Mouse (Mus musculus) spleen, embryonic (tissue): Measurements from ENCODE around the gene Fer1l5.

Experiments
- CTCF ChIA-PET: fragments of 350-600 bp; sonication (Branson Sonifier 250); formaldehyde crosslinking; loops from one replicate; lab custom pipeline; 2022; lab: Charles Lee

Fer1l5 gene

GRCm38 (mm10) chr1:36371934-36372845 lies at the start of gene Fer1l5:
TSS of gene Fer1l5 (plus strand) at chr1:36372291.
- CTCF ChIA-PET, result no interaction called here

GRCm38 (mm10) chr1:36323076-36323475 lies 49.0 kb upstream of the Fer1l5 start:
- CTCF ChIA-PET, result interaction anchor here (0.7 to 0.8 kb wide), 2 partner anchors 12 to 14 kb away, joined by 3 to 4 read pairs; no protein-coding TSS in a partner anchor

- CTCF ChIA-PET, result interaction anchor here (0.6 to 2.6 kb wide), 5 partner anchors 15 to 699 kb away, joined by 3 to 8 read pairs (median 4); no protein-coding TSS in a partner anchor
Measured at GRCm38 (mm10) chr1:36323746-36324448, 48.2 kb upstream of the Fer1l5 start.

- CTCF ChIA-PET, result interaction anchor here (2.6 kb wide), 1 partner anchor 176 kb away, joined by 8 read pairs; no protein-coding TSS in a partner anchor
Measured at GRCm38 (mm10) chr1:36325900-36326321, 46.2 kb upstream of the Fer1l5 start.

GRCm38 (mm10) chr1:36326815-36327214 lies 45.3 kb upstream of the Fer1l5 start:
- CTCF ChIA-PET, result no interaction called here

- CTCF ChIA-PET, result no interaction called here
Measured at GRCm38 (mm10) chr1:36331743-36332142, 40.3 kb upstream of the Fer1l5 start.

- CTCF ChIA-PET, result interaction anchor here (0.6 kb wide), 1 partner anchor 90 kb away, joined by 5 read pairs; no protein-coding TSS in a partner anchor
Measured at GRCm38 (mm10) chr1:36332955-36333887, 38.9 kb upstream of the Fer1l5 start.

- CTCF ChIA-PET, result no interaction called here
Measured at GRCm38 (mm10) chr1:36342547-36342946, 29.5 kb upstream of the Fer1l5 start.

GRCm38 (mm10) chr1:36352351-36352750 lies 19.7 kb upstream of the Fer1l5 start:
- CTCF ChIA-PET, result no interaction called here

GRCm38 (mm10) chr1:36356955-36357695 lies 15.0 kb upstream of the Fer1l5 start:
- CTCF ChIA-PET, result interaction anchor here (0.5 kb wide), 1 partner anchor 183 kb away, joined by 3 read pairs; no protein-coding TSS in a partner anchor

GRCm38 (mm10) chr1:36367698-36368097 lies 4.4 kb upstream of the Fer1l5 start:
- CTCF ChIA-PET, result no interaction called here

- CTCF ChIA-PET, result no interaction called here
Measured at GRCm38 (mm10) chr1:36368112-36368968, 3.8 kb upstream of the Fer1l5 start.

GRCm38 (mm10) chr1:36368969-36369645 lies 3.0 kb upstream of the Fer1l5 start, which contains the start of gene Kansl3:
TSS of gene Kansl3 (minus strand) at chr1:36369181.
- CTCF ChIA-PET, result no interaction called here

- CTCF ChIA-PET, result no interaction called here
Measured at GRCm38 (mm10) chr1:36370918-36371317, 1.2 kb upstream of the Fer1l5 start.

- CTCF ChIA-PET, result interaction anchor here (0.6 kb wide), 1 partner anchor 1924 kb away, joined by 3 read pairs; no protein-coding TSS in a partner anchor
Measured at GRCm38 (mm10) chr1:36378880-36379279, 6.8 kb downstream of the Fer1l5 start.

- CTCF ChIA-PET, result no interaction called here
Measured at GRCm38 (mm10) chr1:36379582-36379981, 7.5 kb downstream of the Fer1l5 start.

GRCm38 (mm10) chr1:36397041-36397440 lies 24.9 kb downstream of the Fer1l5 start:
- CTCF ChIA-PET, result no interaction called here

- CTCF ChIA-PET, result no interaction called here
Measured at GRCm38 (mm10) chr1:36401509-36401908, 29.4 kb downstream of the Fer1l5 start.

- CTCF ChIA-PET, result no interaction called here
Measured at GRCm38 (mm10) chr1:36404531-36404930, 32.4 kb downstream of the Fer1l5 start.
